Mouse (Mus musculus) telencephalon, adult 2 months (tissue): ENCODE results near the gene Thada.
A peak's percentile ranks its signal among the peaks of the same experiment; 100 is the strongest.

ENCODE experiments used
- DNase-seq: peaks from one replicate; pipeline ENCODE4 v3.0.0-alpha.2; 2011; ENCODE audit warnings: low read depth, low spot score

The Thada gene

GRCm38 (mm10) chr17:84465753-84466608 lies at the start of gene Thada:
Gene Thada, minus strand, starts transcription at chr17:84466205.
- DNase-seq = peak; percentile 95

GRCm38 (mm10) chr17:84512516-84513085 lies 46.6 kb upstream of the Thada start:
- no peak for DNase-seq

GRCm38 (mm10) chr17:84511682-84512515 lies 45.9 kb upstream of the Thada start, which contains the start of gene Plekhh2:
Gene Plekhh2, plus strand, starts transcription at chr17:84511895.
- DNase-seq = peak; percentile 60

- DNase-seq = no peak
Observed at GRCm38 (mm10) chr17:84510961-84511639, 45.1 kb upstream of the Thada start.

GRCm38 (mm10) chr17:84510355-84510754 lies 44.4 kb upstream of the Thada start:
- peak; percentile 90 for DNase-seq

GRCm38 (mm10) chr17:84509176-84509575 lies 43.2 kb upstream of the Thada start:
- no peak for DNase-seq

- DNase-seq = no peak
Observed at GRCm38 (mm10) chr17:84508736-84509135, 42.7 kb upstream of the Thada start.

- no peak for DNase-seq
Observed at GRCm38 (mm10) chr17:84505922-84506321, 39.9 kb upstream of the Thada start.

- no peak for DNase-seq
Observed at GRCm38 (mm10) chr17:84502341-84502740, 36.3 kb upstream of the Thada start.

GRCm38 (mm10) chr17:84498639-84499038 lies 32.6 kb upstream of the Thada start:
- no peak for DNase-seq

GRCm38 (mm10) chr17:84497972-84498604 lies 32.1 kb upstream of the Thada start:
- no peak for DNase-seq

- no peak for DNase-seq
Observed at GRCm38 (mm10) chr17:84497559-84497958, 31.6 kb upstream of the Thada start.

GRCm38 (mm10) chr17:84497026-84497425 lies 31.0 kb upstream of the Thada start:
- DNase-seq = no peak

GRCm38 (mm10) chr17:84492255-84492880 lies 26.4 kb upstream of the Thada start:
- DNase-seq = no peak

GRCm38 (mm10) chr17:84487415-84487814 lies 21.4 kb upstream of the Thada start:
- no peak for DNase-seq

- no peak for DNase-seq
Observed at GRCm38 (mm10) chr17:84483673-84484320, 17.8 kb upstream of the Thada start.

- no peak for DNase-seq
Observed at GRCm38 (mm10) chr17:84482831-84483230, 16.8 kb upstream of the Thada start.

GRCm38 (mm10) chr17:84480464-84481355 lies 14.7 kb upstream of the Thada start:
- no peak for DNase-seq

GRCm38 (mm10) chr17:84478276-84478675 lies 12.3 kb upstream of the Thada start:
- DNase-seq = no peak
